Mouse (Mus musculus): ENCODE data around the gene Hcn2.
A peak's percentile ranks its signal among the peaks of the same experiment; 100 is the strongest.

Gene Hcn2

GRCm38 (mm10) chr10:79778006-79778405 lies 61.6 kb downstream of the Hcn2 start:
- no peak for DNase-seq

GRCm38 (mm10) chr10:79779193-79779592 lies 62.8 kb downstream of the Hcn2 start:
- no peak for DNase-seq

GRCm38 (mm10) chr10:79779784-79780663 lies 63.6 kb downstream of the Hcn2 start:
- DNase-seq = peak; percentile 96 to 97

GRCm38 (mm10) chr10:79780664-79781015 lies 64.2 kb downstream of the Hcn2 start:
- no peak for DNase-seq

- DNase-seq = no peak
These were observed 64.7 kb downstream of the Hcn2 start for GRCm38 (mm10) chr10:79781139-79781538.

- no peak for DNase-seq
These were observed 65.5 kb downstream of the Hcn2 start for GRCm38 (mm10) chr10:79781956-79782355.

- DNase-seq = no peak
These were observed 66.6 kb downstream of the Hcn2 start for GRCm38 (mm10) chr10:79783050-79783449.

GRCm38 (mm10) chr10:79783920-79784800 lies 67.7 kb downstream of the Hcn2 start:
- DNase-seq = peak; percentile 49 to 56
